30 mouse cellular contexts compared by ENCODE assay signal in the genomic region with DNA sequence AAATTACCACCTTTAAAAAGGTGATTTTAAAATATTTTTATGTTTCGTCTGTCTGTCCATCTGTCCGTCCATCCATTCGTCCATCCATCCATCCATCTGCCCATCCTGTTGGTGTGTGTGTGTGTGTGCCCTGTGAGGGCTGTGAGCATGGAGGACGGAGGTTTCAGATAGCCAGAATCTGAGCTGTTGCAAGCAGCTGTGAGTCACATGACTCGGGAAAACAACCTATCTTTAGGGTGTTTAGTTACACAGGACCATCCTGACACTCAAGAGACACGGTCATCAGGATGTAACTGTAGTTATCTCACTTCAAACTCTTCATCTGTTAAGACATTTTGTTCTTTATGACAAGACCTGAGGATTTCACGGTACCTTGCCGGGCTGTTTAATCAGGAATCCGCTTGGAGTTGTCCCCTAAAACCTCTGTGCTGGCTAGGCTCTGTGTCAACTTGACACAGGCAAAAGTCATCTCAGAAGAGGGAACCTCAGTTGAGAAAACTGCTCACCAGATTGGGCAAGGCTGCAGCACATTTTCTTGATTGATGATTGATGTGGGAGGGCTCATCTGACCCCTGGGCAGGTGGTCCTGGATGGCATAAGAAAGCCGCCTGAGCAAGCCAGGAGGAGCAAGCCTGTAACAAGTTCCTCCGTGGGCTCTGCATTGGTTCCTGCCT. TPM values are rescaled to one million over a fixed set of nuclear protein-coding genes. Genes with fewer than 3 reads are reported as not detected.
DNase-seq lines count a peak whose midpoint lies in the region; ATAC-seq and TF ChIP-seq lines count a peak whose summit lies in the region.
"Had no signal": no experiment of that assay in that cellular context is flagged by ENCODE, and none has a peak within 500 bp of the region (broad histone marks: within the 10 kb centered on the region; RNA-seq: fewer than 3 reads in every experiment).

A gene (plus strand): TSS at position 624 of the 674 bp plus-strand sequence.

- H3K4me1 ChIP-seq in megakaryocyte, embryonic 14.5 days: peaks cover 10% of the 10 kb centered on the region
- H3K4me1 ChIP-seq in limb, embryonic 13.5 days: peaks cover 44% of the 10 kb centered on the region

- WGBS in limb, embryonic 13.5 days: 76% methylated on average over 11 of the region's 11 CpGs

- no peaks in the 10 kb centered on the region for H3K9me3 ChIP-seq in megakaryocyte, embryonic 14.5 days
- no peaks in the 10 kb centered on the region for H3K9me3 ChIP-seq in limb, embryonic 13.5 days
- H3K9me3 ChIP-seq: embryonic facial prominence, embryonic 13.5 days; forebrain, embryonic 13.5 days; G1E; heart, embryonic 12.5 days; heart, embryonic 15.5 days; hindbrain, embryonic 12.5 days; hindbrain, embryonic 15.5 days had no signal

- intact Hi-C loops in heart, postnatal 10 days (cut with DNase I): loop anchor here (5.0 kb wide), 1 partner anchor 133 kb away; no protein-coding TSS in a partner anchor
- intact Hi-C loops in left cerebral cortex, adult 2 months (cut with DNase I): loop anchor here (10.0 kb wide), 1 partner anchor 421 kb away; no protein-coding TSS in a partner anchor

- H3K27me3 ChIP-seq in megakaryocyte, embryonic 14.5 days (replicated peaks): peaks cover 35% of the 10 kb centered on the region
- no peaks in the 10 kb centered on the region for H3K27me3 ChIP-seq in limb, embryonic 13.5 days
- H3K27me3 ChIP-seq: CH12.LX; embryonic facial prominence, embryonic 13.5 days; forebrain, embryonic 13.5 days; heart, embryonic 12.5 days; heart, embryonic 15.5 days; hindbrain, embryonic 12.5 days; hindbrain, embryonic 15.5 days had no signal

- H3K4me2 ChIP-seq in limb, embryonic 13.5 days (replicated peaks): no peak within 1 kb of the TSS
- H3K4me2 ChIP-seq: embryonic facial prominence, embryonic 13.5 days; forebrain, embryonic 13.5 days; heart, embryonic 12.5 days; heart, embryonic 15.5 days; hindbrain, embryonic 12.5 days; hindbrain, embryonic 15.5 days had no signal

- peak within 1 kb of the TSS; percentile 48; the same call in 1 of the 2 replicates for H3K27ac ChIP-seq in limb, embryonic 13.5 days
- H3K27ac ChIP-seq in left cerebral cortex, adult 2 months: no peak within 1 kb of the TSS
- H3K27ac ChIP-seq: embryonic facial prominence, embryonic 13.5 days; forebrain, embryonic 13.5 days; heart, embryonic 15.5 days; hindbrain, embryonic 12.5 days; hindbrain, embryonic 15.5 days had no signal

- H3K9ac ChIP-seq in limb, embryonic 13.5 days: no peak within 1 kb of the TSS
- H3K9ac ChIP-seq: embryonic facial prominence, embryonic 13.5 days; forebrain, embryonic 13.5 days; heart, embryonic 12.5 days; heart, embryonic 15.5 days; hindbrain, embryonic 12.5 days; hindbrain, embryonic 15.5 days had no signal

- ATAC-seq in megakaryocyte, adult 5-6 weeks (ENCODE audit: poor library complexity, severe bottlenecking): no peak
- no peak for ATAC-seq in limb, embryonic 13.5 days (ENCODE audit: low FRiP score, low read depth)
- ATAC-seq: forebrain, embryonic 13.5 days; forebrain, embryonic 16.5 days had no signal

- no peaks in the 10 kb centered on the region for H3K36me3 ChIP-seq in megakaryocyte, embryonic 14.5 days (replicated peaks; ENCODE audit: low read length)
- H3K36me3 ChIP-seq in limb, embryonic 13.5 days: no peaks in the 10 kb centered on the region
- H3K36me3 ChIP-seq: embryonic facial prominence, embryonic 13.5 days; G1E; heart, embryonic 12.5 days; heart, embryonic 15.5 days; hindbrain, embryonic 12.5 days; hindbrain, embryonic 15.5 days had no signal

- peak within 1 kb of the TSS; percentile 3 for H3K4me3 ChIP-seq in megakaryocyte, embryonic 14.5 days (replicated peaks)
- H3K4me3 ChIP-seq in limb, embryonic 13.5 days: no peak within 1 kb of the TSS
- H3K4me3 ChIP-seq in left cerebral cortex, adult 2 months: no peak within 1 kb of the TSS
- H3K4me3 ChIP-seq: embryonic facial prominence, embryonic 13.5 days; erythroblast, embryonic 14.5 days; forebrain, embryonic 13.5 days; heart, embryonic 12.5 days; heart, embryonic 15.5 days; hindbrain, embryonic 12.5 days; hindbrain, embryonic 15.5 days had no signal

- no peak for TF ChIP-seq CTCF in left cerebral cortex, adult 2 months (IDR thresholded peaks at IDR 0.05)

- DNase-seq in heart, adult 11 months: peak; percentile 70
- DNase-seq in heart, postnatal 10 days: no peak
- no peak for DNase-seq in left cerebral cortex, adult 2 months (ENCODE audit: extremely low spot score in 1 of 2, low spot score in 2 of 2)
- no peak for DNase-seq in thymus, postnatal 10 days (ENCODE audit: low spot score in 2 of 2)
- DNase-seq: adrenal gland, adult 2 months; adrenal gland, postnatal 14 days; cerebellum, adult 11 months; cerebellum, adult 2 months; cerebellum, adult 9-11 months; cerebellum, postnatal 25 days; gastrocnemius, postnatal 10 days; gastrocnemius, postnatal 36 days; heart, postnatal 14 days had no signal

RNA-seq across cellular contexts. Expression of the gene that starts here (rescaled TPM):
- total RNA-seq in heart, postnatal 10 days (2021): not detected
- not detected in 2 replicates for polyA plus RNA-seq in megakaryocyte, embryonic 14.5 days (2012; ENCODE audit: insufficient read depth, low replicate concordance)
- total RNA-seq in megakaryocyte, adult 5-6 weeks (2015): 0.07 TPM in 1 of 2 replicates, not detected in the other
- 0.12 and 0.22 TPM in 2 replicates for total RNA-seq in megakaryocyte, adult 5-6 weeks (2017)
- 0.56 and 0.59 TPM in 2 replicates for polyA plus RNA-seq in limb, embryonic 13.5 days (2015; fragmentation: Nextera tagmentation; extraction: Ambion mirVana)
- not detected for total RNA-seq in left cerebral cortex, adult 2 months (2021)
- total RNA-seq: adrenal gland, adult 2 months; adrenal gland, postnatal 14 days; common myeloid progenitor, adult 5-6 weeks; gastrocnemius, adult 18-20 months; gastrocnemius, postnatal 36 days; granulocyte monocyte progenitor cell, adult 5-6 weeks; heart, postnatal 14 days; hematopoietic stem cell, adult 5-6 weeks had no signal
- polyA plus RNA-seq: erythroblast, embryonic 14.5 days had no signal
